Mouse (Mus musculus) liver, embryonic 14 days (tissue): Measurements from ENCODE around the gene BC049715. TPM values are rescaled to one million over a fixed set of nuclear protein-coding genes. Genes with fewer than 3 reads are reported as not detected.

Source experiments
- polyA plus RNA-seq: library from polyadenylated mRNA; depleted of rRNA; stranded (reverse); fragments of >200 nt; gene quantifications from 2 replicates; pipeline ENCODE4 v1.2.3, GENCODE M21; 2012; rRNA removed

The BC049715 gene
- 0.61 and 0.81 TPM in 2 replicates for polyA plus RNA-seq

DNA sequence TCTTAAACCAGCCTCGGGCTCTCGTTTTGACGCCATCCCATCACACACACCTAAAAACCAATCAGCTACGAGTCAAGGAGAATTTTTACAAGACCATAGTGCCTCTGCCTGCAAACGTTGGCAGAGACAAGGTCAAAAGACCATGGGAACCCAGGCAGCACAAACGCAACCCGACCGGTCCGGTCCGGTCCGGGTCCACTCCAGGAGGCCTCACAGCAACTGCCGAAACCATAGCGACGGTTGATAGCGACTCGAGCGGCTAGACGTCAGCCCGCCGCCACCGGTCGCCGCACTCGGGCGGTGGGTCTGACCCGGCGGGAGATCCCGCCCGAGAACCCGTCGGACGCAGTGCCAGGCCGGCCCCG is at the start of gene BC049715:
BC049715 (plus strand) TSS at position 111 of the 365 bp plus-strand sequence.

DNA sequence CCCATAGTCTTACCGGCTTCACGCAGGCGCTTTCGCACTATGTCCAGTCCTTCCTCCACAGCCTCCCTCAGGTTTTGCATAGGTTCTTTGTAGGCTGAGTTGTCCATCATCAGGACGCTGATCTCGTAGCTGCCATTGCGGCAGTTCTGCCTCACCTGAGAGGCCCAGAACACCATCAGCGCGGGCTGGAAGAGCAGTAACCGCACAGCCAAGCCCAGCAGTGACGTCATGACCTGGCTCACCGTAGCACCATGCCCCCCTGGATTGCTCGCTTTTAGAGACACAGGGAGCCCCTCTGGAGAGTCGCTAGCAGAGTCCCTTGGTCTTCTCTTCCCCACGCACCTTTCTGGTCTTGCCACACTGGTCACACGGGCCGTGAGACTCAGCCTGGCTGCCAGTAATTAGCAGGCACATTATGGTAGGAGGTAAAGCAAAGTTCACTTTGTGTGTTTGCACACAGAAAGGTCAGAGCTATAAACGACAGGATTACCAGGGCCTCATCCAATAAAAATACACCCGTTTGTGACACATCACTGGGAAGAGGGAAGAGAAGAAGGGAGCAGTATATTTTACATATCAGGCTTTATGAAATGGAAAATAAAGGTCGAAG is 45.9 kb upstream of the BC049715 start, which contains the start of gene Gucy2c:
Gucy2c (minus strand) TSS at position 389 of the 610 bp plus-strand sequence.

DNA sequence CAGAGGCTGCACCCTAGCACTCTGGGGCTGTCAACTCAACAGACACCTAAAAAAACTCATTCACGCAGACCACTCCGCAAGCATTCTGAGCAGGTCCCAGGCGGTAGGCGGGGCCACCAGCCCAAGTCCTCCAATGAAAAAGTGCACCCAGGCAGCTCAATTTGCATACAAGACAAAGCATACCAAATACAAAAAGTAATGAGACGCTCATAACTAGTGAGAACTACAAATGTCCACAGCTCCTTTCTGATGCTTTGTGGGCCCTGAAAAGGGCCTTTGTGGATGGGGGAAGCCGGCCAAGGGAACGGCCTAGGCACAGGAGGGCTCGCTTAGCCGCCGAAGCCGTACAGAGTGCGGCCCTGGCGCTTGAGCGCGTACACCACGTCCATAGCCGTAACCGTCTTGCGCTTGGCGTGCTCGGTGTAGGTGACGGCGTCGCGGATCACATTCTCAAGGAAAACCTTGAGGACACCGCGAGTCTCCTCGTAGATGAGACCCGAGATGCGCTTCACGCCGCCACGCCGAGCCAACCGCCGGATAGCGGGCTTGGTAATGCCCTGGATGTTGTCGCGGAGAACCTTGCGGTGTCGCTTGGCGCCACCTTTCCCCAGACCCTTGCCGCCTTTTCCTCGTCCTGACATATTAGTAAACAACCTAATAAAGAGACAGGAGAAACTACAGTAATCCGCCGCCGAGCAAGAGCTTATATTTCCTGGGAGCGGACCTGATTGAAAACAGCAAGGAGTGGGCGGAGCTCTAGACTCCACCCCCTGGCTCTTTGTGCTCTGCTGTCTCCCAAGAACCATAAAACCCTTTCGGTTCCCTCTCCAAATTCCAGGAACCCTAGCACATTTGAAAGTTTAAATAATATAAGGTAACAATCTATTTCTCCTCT is 23.4 kb upstream of the BC049715 start, which contains the start of gene Hist4h4:
Hist4h4 (minus strand) TSS at position 677 of the 895 bp plus-strand sequence.

DNA sequence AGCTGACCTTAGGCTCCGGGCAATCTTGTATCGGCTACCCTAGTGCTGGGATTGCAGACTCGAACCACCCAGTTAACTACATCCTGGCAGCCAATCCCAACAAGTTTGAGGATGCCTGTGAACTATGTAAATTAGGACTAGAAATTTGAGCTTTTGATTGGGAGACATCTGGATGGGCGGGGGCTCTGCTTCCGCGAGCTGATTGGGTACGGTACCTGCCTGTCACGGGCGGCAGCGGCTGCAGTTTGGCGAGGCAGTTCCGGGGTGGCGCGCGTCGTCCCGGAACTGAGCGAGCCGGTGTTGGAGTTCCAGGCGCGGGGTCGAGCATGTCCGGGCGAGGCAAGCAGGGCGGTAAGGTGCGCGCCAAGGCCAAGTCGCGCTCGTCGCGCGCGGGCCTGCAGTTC is 19.4 kb upstream of the BC049715 start, which contains the start of gene H2afj:
H2afj (plus strand) TSS at position 231 of the 404 bp plus-strand sequence.

DNA sequence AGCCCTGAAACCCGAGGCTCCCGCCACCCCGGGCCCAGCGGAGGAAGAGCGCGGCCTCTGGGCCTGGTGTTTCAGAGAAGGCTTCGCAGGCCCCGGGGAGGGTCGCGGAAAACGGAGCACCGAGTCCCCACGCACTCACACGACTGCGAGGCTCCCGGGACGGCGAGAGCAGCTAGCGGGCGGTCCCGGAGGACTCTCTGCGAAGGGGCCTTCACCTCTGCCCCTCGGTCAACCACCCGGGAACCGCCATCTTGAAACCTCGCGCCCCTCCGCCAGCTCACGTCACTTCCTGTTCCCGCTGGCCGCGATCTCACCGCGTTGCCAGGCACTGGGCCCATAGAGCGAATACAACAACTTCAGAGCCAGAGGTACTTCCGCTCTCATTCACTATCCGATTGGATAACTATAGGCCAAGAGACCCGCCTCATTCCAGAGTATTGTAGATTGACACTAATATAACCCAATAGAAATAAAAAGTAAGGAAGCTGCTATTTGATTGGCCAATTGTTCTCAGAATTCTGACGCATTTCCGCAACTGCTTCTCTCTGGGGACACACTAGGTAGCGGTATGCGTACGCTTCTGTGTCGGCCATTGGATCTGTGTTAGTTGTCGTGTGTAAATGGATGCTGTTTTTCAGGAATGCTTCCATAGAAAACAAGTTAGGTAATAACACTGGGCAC is 595 bp downstream of the BC049715 start, which contains the start of gene Wbp11:
Wbp11 (minus strand) TSS at position 353 of the 681 bp plus-strand sequence.

DNA sequence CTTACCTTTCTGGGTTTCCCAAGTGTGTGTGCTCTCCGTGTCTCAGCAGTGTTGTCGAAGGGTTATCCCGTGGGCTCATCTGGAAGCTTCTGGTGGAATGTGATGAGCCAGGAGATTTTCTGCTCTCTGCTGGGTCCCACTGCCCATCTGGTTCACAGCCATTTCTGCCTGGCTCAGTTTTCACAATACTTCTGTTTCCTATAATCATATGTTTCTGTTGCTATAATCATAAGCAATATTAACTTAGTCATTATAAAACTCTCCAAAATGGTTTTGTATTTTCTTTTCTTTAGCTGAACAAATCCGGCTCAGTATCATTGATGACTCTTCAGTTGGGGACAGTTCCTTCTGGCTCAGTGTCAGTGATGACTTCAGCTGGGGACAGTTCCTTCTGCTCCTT is 7.9 kb downstream of the BC049715 start, which contains the start of gene Smco3:
Smco3 (minus strand) TSS at position 101 of the 400 bp plus-strand sequence.

DNA sequence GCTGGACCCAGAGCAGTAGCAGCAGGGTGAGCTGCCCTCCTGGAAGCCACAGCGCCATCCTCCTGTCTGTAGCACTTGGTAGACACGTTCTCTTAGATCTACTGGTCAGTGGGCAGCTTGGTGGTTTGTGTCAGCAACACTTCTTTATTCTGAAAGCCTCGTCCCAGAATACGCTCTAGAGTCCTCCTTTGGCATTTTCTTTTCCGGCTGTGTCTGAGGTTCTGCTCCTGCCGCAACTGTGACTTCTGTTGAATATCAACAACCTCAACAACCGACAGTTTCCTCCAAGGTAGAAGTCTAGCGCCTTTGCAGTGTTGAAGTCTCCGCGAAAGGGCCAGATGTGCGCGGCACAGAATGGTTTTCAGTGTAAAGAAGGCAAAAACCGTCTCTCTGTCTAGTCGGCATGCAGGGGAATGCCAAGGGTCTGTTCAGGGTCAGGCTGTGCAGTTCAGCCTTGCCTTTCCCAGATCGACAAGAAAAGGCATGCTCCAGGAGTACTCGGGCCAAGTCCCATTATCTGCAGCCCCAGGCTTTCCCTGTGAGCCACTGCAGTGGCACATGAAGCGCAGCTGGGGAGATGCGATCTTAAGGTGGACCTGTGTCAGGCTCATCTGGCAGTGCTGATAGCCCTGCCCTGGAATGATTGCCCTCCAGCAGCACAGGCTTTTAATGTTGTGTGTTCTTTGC is 29.9 kb downstream of the BC049715 start, which contains the start of gene Art4:
Art4 (minus strand) TSS at position 548 of the 687 bp plus-strand sequence.

DNA sequence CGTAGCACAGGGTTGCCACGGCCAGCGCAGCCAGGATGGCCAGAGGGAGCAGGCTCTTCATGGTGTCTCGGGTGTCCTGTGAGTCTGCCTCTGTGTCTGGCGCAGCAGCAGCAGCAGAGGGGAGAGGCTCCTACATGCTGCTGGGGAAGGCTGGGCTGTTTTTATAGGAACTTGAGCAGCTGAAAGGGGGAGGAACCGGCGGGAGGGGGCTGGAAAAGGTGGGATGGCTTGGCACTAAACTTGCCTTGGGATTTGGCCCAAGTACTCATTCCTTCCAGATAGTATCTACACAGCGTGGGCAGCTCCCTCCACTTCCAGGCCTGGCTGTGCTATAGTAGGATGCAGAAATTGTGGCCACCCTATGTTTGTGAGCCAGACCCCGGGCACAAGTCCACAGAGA is 48.2 kb downstream of the BC049715 start, which contains the start of gene Mgp:
Mgp (minus strand) TSS at position 154 of the 400 bp plus-strand sequence.

Other genes with a start within 250 kb of the BC049715 start
- gene Plbd1, start 165.7 kb upstream of the BC049715 start, polyA plus RNA-seq, result 3.8 and 4.8 TPM in 2 replicates
- gene Gucy2c, start 45.9 kb upstream of the BC049715 start, polyA plus RNA-seq, result 0.08 and 0.09 TPM in 2 replicates
- gene Hist4h4, start 23.2 kb upstream of the BC049715 start, polyA plus RNA-seq, result 2.3 and 2.9 TPM in 2 replicates
- gene H2afj, start 19.4 kb upstream of the BC049715 start, polyA plus RNA-seq, result 99.2 and 99.8 TPM in 2 replicates
- 38.1 and 45.9 TPM in 2 replicates for gene Wbp11, start 607 bp downstream of the BC049715 start, polyA plus RNA-seq
- 0.07 and 0.10 TPM in 2 replicates for gene Smco3, start 7.8 kb downstream of the BC049715 start, polyA plus RNA-seq
- gene Art4, start 30.1 kb downstream of the BC049715 start, polyA plus RNA-seq, result 15.1 and 19.9 TPM in 2 replicates
- gene Mgp, start 48.2 kb downstream of the BC049715 start, polyA plus RNA-seq, result 0.67 and 3.9 TPM in 2 replicates
- 0.09 and 0.12 TPM in 2 replicates for gene Erp27, start 94.6 kb downstream of the BC049715 start, polyA plus RNA-seq
- under 0.01 and 0.07 TPM in 2 replicates for gene Pde6h, start 96.2 kb downstream of the BC049715 start, polyA plus RNA-seq
- 75.0 and 109 TPM in 2 replicates for gene Arhgdib, start 114.3 kb downstream of the BC049715 start, polyA plus RNA-seq